Mouse (Mus musculus) T-helper 17 cell (primary cell): ENCODE results near the gene Ttc21a.

Experiments
- in situ Hi-C, 2 experiments: fragments of 300-600 bp; cut with MboI, MseI; formaldehyde crosslinking; loops; 1 replicate in 1 of 2; 2 replicates in 1 of 2; pipeline ENCODE4 v1.15.1; 2025; ENCODE audit warnings: high pct_unique_total_duplicates in 2 of 2

Gene Ttc21a

DNA sequence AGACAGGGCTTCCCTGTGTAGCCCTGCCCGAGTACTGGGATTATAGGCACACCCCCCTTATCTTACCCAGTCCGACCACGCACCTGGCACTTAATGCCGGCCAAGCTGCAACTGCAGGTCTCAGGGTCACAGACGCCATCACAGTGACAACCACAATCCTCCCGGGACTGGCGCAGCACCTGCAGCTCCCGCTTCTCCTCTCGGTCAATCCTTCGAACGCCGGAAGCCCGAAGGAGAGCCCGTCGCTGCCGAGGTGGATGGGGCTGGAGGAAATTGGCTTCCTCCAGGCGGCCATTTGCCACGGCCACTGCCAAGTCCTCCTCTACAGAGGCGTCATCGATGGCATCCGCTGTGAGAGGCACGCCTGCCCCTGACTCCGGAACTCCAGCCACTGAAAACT, 35.9 kb downstream of the Ttc21a start:
- in situ Hi-C loops: loop anchor here in 1 of 2 experiments (10.0 kb wide), 1 partner anchor 628 kb away; the partner anchor contains the start of gene Myd88

DNA sequence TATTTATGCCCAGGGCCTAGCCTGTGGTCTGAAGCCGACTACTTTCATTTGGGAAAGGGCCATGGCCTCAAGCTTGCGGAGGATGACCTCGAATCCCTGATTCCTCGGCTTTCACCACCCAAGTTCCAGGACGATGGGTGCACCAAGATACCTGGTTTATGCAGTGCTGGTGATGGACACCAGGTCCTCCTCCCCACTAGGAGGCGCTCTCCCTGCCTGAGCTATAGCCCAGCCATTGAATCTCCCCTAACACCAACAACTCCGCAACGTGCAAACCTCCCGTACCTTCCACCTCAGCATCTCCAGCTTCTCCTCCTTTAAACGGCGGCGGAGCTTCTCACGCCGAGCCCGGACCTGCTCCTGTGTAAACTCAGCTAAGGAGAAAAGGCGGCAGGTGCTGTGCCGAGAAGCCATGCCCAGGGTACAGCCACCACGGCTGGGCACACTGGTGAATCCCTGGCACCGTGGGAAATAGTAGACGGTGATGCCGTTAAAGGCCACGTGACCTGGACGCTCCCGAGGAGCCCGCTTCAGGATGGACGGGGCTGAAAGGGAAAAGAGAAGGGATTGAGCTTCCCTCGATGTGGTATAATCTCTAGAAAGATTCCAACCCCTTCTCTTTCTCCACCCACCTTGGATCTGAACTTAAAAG, 36.6 kb downstream of the Ttc21a start:
- in situ Hi-C loops: loop anchor here in 1 of 2 experiments (10.0 kb wide), 1 partner anchor 629 kb away; the partner anchor contains the start of gene Myd88

DNA sequence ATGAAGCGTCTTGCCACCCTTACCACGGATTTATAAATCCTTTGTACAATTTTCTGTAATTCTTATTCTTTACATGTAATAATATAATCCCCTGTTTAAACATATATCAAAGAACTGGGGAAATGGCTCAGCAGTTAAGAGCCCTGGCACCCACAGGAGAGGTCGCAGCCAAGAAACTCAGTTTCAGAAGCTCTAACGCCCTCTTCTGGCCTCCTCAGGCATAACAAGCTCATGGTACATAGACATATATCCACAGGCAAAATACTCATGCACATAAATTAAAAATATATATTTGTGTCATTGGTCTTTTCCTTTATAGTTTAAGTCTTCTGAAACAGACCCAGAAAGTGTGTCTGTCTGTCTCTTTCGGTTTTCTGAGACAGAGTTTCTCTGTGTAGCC, 37.2 kb downstream of the Ttc21a start:
- in situ Hi-C loops: loop anchor here in 1 of 2 experiments (10.0 kb wide), 1 partner anchor 630 kb away; the partner anchor contains the start of gene Myd88

DNA sequence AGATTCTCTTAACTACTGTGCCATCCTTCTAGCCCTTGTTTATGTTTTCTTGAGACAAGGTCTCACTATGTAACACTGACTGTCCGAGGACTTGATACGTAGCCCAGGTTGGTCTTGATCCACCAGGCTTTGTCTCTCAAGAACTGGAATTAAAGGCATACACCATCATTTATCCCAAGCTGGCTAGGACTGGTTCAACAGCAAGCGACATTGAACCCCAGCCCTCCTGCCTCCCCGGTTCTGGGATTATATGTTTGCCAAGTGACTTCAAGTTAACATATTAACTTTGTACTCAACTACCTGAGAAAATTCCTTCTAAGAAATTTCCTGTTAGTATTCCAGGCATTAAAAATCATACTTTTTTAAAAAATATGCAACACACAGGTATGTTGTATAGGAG, 37.9 kb downstream of the Ttc21a start:
- in situ Hi-C loops: loop anchor here in 1 of 2 experiments (10.0 kb wide), 1 partner anchor 630 kb away; the partner anchor contains the start of gene Myd88

DNA sequence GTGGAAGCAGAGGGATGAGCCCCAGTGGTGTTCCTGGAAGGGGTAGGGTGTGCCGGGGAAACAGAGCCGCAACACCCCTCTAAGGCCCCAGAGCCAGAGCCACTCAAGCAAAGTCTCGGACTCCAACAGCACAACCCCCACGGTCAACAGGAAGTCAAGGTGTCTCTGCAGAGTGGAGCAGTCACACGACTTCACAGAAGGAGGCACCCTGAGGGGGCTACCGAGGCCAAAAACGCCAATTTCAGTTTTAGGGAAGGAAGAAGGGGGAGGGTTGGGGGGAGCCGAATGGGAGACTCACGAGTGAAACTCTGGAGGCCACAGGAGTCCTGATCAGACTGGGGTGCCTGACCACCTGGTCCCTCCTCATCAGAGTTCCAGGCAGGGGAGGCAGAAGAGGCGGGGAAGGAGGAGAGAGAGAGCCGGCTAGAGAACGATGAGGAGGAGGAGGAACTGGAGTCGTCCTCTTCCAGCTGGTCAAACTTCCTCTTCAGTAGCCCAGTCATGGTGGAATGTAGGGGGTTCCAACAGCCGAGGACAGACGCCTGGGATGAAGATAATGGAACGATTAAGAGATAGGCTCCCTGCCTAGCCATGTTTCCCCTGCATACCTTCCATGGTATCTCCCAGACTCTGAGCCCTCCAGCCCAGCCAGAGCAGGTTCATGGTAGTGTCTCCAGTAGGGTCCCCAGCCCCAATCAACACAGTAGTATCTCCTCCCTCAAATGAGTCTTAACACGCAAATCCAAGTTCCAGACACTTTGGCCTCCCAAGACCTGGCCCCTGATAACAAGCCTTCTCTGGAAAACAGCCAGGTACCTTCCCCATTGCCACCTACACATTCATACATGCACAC, 39.5 kb downstream of the Ttc21a start:
- in situ Hi-C loops: loop anchor here in 1 of 2 experiments (10.0 kb wide), 1 partner anchor 632 kb away; the partner anchor contains the start of gene Myd88

DNA sequence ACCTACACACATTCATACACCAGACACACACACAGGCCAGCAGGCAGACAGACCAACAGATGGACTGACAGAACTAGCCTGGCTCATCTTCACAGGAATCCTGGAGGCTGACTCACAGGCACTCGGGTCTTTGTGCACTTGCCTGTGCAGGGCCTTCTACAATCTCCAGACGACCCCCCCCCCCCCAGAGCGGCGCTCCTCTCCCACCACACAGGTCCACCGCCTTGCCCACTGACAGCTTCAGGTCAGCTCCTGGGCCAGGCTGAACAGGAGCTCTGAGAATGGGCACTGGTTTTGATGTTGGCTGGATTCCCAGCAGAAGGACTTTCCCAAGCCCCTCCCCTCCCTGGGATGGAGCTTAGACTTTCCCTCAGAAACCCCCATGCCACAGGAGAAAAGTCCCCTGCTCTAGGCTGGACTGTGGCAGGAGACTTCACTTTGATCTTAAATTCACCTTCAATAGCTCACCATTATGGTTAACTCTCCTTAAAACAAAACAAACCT, 40.2 kb downstream of the Ttc21a start:
- in situ Hi-C loops: loop anchor here in 1 of 2 experiments (10.0 kb wide), 1 partner anchor 633 kb away; the partner anchor contains the start of gene Myd88

DNA sequence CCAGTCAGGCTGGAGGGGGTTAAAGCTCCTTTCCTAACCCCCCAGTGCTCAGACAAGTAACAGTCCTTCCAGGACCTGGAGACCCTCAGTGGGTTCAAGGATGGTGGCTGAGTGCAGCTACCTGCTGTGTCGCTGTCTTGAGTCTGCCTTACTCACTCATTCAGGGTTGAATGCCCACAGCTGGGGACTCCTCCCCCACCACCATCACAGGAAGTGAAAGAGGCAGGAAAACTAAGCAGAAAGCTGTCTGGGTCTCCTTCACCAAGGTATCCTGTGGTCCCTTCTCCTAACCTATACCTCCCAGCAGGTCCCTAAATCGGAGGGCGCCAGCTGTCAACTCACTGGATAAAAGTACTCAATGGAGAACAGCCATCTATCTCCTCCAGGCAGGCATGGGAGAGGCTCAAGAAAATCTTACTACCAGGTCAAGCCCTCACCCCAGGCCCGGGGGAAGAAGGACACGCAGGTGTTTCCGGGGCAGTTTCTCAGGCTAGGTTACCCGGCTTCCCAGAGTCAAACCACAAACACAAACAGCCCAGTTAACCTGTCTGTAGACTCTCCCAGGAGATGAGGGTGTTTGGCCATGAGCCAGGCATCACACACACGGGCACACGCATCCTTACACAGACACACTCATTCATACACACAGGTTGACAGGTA, 40.9 kb downstream of the Ttc21a start:
- in situ Hi-C loops: loop anchor here in 1 of 2 experiments (10.0 kb wide), 1 partner anchor 633 kb away; the partner anchor contains the start of gene Myd88

DNA sequence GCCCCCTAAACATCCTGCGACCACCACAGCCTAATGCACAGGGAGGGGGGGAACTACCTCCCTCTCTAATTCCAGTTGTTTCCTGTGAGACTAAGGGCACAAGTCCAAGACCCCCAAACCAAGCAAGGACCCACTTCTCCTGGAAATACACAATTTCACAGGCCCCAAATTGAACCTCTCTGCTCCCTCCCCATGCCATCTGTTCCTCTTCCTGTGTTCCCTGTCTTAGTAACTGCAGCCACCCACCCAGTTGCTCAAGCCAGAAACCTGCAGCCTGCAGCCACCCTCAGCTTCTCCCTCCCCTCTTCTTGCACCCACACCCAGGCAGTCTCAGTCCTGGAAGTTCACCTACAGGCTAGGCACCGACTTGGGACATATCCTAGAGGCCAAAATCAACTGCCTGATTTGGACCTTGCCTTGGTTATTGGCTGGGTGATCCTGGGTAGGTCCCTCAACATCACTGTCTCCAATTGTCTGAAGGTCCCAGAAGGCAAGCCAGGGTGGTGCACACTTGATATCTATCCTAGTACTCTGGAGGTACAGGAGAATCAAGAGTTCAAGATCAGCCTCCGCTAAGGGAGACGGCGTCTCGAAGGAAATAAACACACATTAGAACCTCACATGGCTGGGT, 41.5 kb downstream of the Ttc21a start:
- in situ Hi-C loops: loop anchor here in 1 of 2 experiments (10.0 kb wide), 1 partner anchor 634 kb away; the partner anchor contains the start of gene Myd88

DNA sequence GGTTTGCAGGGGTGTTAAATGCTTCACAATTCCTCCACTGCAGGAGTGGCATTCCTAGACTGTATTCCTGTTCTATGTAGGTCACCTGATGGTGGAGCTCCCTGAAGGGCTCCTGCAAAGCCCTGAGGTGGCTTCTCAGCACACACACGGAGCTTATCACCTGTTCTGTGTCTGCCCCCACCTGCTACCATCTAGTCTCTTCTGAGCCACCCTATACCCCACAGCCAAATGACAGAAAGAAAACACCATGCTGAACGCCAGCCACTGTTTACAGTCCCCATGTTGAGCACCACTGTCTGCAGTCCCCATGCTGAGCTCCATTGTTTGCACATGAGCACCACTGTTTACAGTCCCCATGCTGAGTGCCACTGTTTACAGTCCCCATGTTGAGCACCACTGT, 42.3 kb downstream of the Ttc21a start:
- in situ Hi-C loops: loop anchor here (5.0 to 10.0 kb wide), 2 partner anchors 598 to 635 kb away; partner anchors contain the start of gene Myd88 (in 1 of the 2)

DNA sequence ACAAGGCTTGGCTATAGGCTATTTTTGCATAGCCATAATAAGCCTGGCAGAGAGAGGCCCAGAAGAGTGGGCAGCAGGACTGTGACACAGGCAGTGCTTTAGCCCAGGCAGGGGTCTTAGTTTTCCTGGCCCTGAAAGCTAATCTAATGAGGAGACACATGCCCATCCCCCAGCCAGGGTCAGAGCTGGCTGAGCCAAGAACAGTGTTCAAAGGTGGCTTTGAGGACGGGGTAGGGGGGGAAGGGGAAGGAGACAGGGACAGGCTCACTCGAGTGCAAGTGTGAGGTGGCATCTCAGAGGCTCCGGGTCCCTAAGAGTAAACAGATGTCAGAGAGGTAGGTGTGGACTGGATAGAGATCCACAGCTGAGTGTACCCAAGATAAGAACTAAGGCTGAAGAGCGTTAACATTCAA, 43.4 kb downstream of the Ttc21a start:
- in situ Hi-C loops: loop anchor here in 1 of 2 experiments (5.0 kb wide), 1 partner anchor 597 kb away; no protein-coding TSS in a partner anchor

DNA sequence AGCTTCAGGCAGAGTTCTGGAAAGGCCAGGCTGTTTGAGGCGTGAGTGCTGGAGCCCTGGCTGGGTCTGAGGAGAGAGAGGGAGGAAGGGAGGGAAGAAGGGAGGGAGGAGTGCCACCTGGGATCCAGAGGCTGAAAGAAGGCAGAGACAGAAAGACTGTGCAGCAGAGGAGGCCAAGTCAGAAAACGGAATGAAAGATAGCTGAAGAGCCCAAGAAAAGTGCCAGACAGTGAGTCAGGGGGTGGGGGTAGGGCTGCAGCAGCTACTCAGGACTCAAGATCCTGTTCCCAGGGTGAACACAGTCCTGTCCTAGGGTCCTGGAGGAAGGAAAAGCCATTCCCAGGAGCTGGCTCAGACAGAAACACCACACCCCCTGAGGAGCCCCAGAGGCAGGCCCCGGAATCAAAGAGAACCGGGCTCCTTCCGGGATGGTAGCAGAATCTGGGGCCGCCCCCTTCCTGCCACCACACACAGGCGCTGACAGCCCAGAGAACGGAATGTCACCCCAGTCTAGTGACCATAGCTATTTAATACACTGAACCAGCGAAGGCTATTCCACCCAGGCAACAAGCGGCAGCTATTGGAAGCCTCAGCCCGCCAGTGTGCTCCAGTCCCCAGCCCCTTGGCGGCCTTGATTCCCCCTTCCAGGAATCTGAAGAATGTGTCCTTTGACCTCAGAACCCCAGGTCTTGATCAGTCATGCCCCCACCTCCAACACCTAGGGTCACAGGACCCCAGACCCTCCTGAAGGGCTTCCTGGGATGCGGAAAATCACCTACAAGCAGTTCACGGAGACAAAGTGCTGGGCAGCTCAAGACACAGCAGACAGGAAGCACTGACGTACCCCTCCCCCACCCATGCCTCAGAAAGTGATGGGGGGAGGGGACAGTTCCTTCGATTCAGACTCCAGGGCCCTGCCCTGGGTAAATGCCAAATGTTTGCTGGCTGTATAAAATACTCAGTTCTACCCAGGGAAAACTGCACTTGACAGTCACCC, 44.1 kb downstream of the Ttc21a start:
- in situ Hi-C loops: loop anchor here in 1 of 2 experiments (5.0 kb wide), 1 partner anchor 596 kb away; no protein-coding TSS in a partner anchor

DNA sequence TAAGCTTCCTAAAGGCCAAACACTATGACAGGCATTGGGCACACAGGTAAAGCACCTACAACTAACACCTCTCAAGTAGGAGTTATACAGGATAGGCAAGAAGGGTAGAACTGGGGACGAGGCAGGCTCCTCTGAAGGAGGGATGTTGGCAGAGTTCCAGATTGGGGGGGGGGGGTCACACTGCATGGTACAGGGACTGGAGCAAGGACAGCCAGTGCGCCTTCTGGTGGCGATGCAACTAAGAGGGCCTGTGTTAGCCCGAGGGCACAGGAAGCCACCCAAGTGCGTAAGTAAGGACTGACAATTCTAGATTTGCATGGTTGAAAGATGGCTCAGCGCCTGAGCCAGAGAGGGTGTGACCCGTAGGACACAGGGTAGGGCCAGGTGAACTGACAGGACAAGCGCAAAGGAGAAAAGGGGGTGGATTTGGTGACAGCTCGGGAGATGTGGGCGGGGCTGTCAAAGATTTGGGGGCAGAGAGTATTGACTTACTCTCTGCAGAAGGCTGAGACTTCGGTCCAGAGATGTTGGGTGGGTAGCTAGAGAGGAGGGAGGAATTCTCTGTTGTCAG, 44.9 kb downstream of the Ttc21a start:
- in situ Hi-C loops: loop anchor here in 1 of 2 experiments (5.0 kb wide), 1 partner anchor 595 kb away; no protein-coding TSS in a partner anchor

DNA sequence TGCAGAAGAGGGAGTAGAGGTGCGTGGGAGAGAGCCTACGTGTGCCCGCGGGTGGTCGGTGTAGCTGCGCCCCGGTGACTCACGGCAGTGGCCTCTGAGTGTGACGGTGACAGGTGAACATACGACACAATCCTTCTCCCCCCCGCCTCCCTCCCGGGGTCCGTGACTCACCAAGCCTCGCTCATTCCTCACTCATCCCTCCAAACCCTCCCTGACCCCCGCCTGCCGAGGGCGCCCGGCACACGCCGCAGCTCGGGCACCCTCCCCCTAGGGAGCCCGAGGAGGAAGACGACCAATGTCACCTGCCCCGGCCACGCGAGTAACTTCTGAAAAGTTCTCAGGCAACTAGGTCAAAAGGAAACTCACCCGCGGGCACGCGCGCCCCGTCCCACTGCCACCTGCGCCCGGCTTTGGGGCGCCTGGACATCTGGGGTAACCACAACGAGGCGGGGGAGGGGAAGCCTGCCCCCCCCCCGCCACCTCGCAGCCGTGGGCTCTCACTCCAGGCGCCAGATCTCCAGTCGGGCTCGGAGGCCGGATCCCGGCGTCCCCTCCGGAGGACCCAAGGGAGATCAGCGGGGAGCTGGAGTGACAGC, 45.6 kb downstream of the Ttc21a start:
- in situ Hi-C loops: loop anchor here in 1 of 2 experiments (5.0 kb wide), 1 partner anchor 594 kb away; no protein-coding TSS in a partner anchor

DNA sequence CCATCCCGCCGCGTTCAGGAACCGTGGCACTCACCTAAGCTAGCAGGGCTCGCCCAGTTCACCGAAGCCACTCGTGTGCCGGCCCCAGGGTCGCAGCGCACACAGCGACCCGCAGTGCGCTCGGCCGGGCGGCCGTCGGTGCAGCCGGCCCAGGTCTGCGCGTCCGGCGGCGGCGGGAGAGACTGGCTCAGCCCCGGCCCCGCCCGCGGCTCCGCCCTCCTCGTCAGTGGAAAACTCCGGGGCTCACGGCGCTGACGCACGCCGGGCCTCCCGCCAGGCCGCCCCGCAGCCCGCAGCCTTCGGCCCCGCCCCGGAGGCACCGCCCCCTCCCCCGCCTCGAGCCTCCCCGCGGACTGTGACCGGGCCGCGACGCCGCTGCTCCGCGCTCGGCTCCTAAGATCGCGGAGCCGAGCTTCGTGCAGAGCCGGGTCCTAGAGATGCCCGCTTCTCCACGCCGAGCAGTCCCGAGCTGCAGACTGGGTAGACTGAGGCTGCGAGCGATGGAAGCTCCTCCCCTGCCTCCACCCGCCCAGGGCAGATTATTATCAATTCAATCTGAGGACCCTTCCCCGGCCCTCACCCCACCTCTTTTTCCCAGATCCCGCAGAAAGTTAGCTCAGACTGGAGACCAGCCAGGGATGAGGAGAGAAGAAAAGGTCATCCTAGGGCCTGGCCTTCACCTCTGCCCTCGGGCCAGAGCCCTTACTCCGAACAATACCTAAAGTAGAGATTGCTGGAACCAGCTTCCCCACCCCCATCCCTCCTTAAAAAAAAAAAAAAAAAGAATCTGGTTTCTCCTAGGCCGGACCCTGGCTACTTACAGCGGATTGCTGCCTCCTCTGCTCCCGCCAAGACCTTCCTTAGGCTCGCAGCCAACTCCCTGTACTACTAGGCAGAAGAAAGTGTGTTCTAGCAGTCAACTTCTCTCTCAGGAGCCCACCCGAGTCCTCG, 46.5 kb downstream of the Ttc21a start:
- in situ Hi-C loops: loop anchor here in 1 of 2 experiments (5.0 kb wide), 1 partner anchor 593 kb away; no protein-coding TSS in a partner anchor

DNA sequence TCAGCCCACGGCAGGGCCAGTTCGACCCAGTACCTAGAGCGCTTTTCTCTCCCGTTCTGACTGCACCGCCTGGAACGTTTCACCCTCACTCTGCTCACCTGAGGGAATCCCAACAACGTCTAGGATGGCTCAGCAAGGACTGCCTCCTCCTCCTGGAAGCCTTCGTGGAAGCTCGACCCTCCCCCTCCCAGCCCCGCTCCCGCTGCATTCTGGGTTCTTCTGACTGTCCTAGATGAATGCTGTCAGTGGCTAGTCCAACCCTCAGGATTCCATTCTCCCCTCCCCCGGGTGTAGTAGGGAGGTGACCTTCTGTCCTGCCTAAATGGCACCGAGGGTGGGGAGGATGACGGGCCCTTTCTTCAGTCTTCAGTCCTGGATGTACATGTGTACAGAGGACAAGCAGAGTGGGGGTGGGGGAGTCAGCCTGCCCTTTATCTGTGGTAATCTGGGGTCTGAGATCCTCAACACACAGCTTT, 47.2 kb downstream of the Ttc21a start, which contains the start of gene Csrnp1:
TSS of gene Csrnp1 (minus strand) at position 123 of the 476 bp plus-strand sequence.
- in situ Hi-C loops: loop anchor here in 1 of 2 experiments (5.0 kb wide), 1 partner anchor 593 kb away; no protein-coding TSS in a partner anchor

DNA sequence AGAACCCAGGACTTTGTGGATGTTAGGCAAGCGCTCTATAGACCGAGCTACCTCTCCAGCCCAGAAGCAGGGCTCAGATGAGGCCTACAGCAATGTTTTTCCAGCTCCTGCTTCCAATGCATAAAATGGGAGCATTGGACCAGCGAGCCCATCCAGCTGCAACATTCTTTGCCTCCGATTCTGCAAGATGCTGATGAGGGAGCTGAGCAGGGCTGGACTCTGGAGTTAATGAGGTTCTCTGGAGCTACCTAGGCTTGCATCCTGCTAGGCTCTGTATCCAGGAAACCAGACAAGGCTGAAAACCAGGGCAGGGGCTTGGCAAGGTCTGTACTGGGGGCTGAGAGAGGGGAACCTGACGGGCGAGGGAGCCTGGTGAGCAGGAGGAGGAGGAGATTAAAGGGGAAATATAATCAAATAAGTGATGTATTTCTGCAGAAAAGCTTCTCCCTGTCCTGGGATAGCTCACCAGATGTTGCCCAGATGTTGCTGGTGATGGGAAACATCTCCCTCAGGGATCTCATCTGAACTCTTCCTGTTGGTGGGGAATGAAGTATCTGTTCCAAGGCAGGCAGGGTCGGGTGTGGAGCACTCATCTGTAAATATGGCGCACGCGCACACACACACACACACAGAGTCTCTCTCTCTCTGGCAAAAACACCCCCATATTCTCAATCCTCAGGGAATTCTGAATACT, 48.6 kb downstream of the Ttc21a start:
- in situ Hi-C loops: no loop called here
